Mouse (Mus musculus) spleen, adult 2 months (tissue): ENCODE data around the gene Lmcd1.

ENCODE experiments used
- CTCF ChIP-seq: fragments of 200-500 bp; IDR thresholded peaks from 2 replicates; pipeline ENCODE4 v1.5.1; 2011; ENCODE audit warnings: mild to moderate bottlenecking, inconsistent platforms; ENCODE audit not compliant: insufficient read depth, insufficient read length, insufficient replicate concordance; ENCODE audit errors: extremely low read depth
- POLR2A ChIP-seq: fragments of 200-500 bp; IDR thresholded peaks from 2 replicates; pipeline ENCODE4 v1.6.1; 2011; ENCODE audit warnings: low read depth, low read length, inconsistent platforms

DNA sequence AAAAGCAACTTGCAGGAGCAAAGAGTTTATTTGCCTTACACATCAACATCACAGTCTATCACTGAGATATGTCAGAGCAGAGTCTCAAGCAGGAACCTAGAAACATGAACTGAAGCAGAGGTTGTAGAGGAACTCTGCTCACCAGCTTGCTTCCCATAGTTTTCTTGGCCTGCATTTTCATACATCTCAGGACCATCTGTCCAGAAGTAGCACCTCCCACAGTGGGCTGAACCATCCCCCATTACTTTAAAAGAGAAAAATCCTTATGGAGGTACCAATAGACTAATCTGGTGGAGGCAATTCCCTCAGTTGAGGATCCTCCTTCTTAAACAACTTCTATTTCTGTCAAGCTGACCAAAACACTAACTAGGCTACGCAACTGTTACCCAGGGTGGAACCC, 36.8 kb upstream of the Lmcd1 start:
- no peak for TF ChIP-seq POLR2A
- no peak for TF ChIP-seq CTCF
